ENCODE assay signal across 34 mouse cellular contexts in the genomic region with DNA sequence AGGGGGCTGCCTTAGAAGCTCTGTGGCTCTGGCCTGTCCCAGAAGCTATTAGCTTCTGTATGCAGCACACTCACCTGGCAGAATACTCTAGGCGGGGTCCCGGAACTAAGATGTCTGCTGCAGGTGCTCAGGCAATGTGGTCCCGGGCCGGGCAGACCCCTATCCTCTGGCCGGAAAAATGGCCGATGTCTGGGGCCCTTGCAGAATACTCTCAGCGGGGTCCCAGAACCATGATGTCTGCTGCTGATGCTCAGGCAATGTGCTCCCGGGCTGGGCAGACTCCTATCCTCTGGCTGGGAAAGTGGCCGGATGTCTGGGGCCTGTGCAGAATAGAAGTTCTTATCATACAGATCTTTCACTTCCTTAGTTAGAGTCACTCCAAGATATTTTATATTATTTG.
"Had no signal": no experiment of that assay in that cellular context is flagged by ENCODE, and none has a peak within 500 bp of the region (broad histone marks: within the 10 kb centered on the region; RNA-seq: fewer than 3 reads in every experiment).

No protein-coding gene starts in this region.

- ATAC-seq: hindbrain, embryonic 16.5 days; hindbrain, postnatal 0 days; inflammation-experienced regulatory T-cells, adult 6 months; intestine, embryonic 15.5 days; intestine, embryonic 16.5 days; intestine, postnatal 0 days had no signal

- H3K9ac ChIP-seq: heart, embryonic 12.5 days; heart, embryonic 13.5 days; heart, embryonic 15.5 days; hindbrain, embryonic 12.5 days; hindbrain, embryonic 13.5 days; hindbrain, embryonic 14.5 days; hindbrain, embryonic 15.5 days; intestine, embryonic 15.5 days; kidney, embryonic 15.5 days had no signal

- H3K27ac ChIP-seq: heart, embryonic 13.5 days; heart, embryonic 15.5 days; hindbrain, embryonic 10.5 days; hindbrain, embryonic 12.5 days; hindbrain, embryonic 13.5 days; hindbrain, embryonic 14.5 days; hindbrain, embryonic 15.5 days; hindbrain, postnatal 0 days; intestine, embryonic 15.5 days; kidney, embryonic 15.5 days; kidney, postnatal 0 days; layer of hippocampus, adult 2 months; left cerebral cortex, adult 2 months had no signal

- H3K9me3 ChIP-seq: heart, embryonic 13.5 days; heart, embryonic 15.5 days; hindbrain, embryonic 12.5 days; hindbrain, embryonic 15.5 days; intestine, embryonic 15.5 days had no signal

- H3K36me3 ChIP-seq: heart, embryonic 12.5 days; heart, embryonic 13.5 days; heart, embryonic 15.5 days; hindbrain, embryonic 10.5 days; hindbrain, embryonic 12.5 days; hindbrain, embryonic 13.5 days; hindbrain, embryonic 15.5 days; intestine, embryonic 15.5 days; kidney, embryonic 15.5 days had no signal

- DNase-seq: heart, postnatal 10 days; heart, postnatal 14 days; heart, postnatal 36 days; heart, postnatal 4 days; kidney, adult 11 months; kidney, adult 18-20 months; kidney, adult 2 months; kidney, adult 8-10 months; kidney, adult 9 months; kidney, postnatal 10 days; kidney, postnatal 14 days; kidney, postnatal 25 days; kidney, postnatal 36 days; kidney, postnatal 4 days; layer of hippocampus, adult 9-11 months; layer of hippocampus, postnatal 36 days had no signal

- H3K4me3 ChIP-seq: heart, embryonic 12.5 days; heart, embryonic 13.5 days; heart, embryonic 15.5 days; hindbrain, embryonic 10.5 days; hindbrain, embryonic 12.5 days; hindbrain, embryonic 13.5 days; hindbrain, embryonic 15.5 days; intestine, embryonic 15.5 days; kidney, embryonic 15.5 days; layer of hippocampus, adult 2 months; left cerebral cortex, adult 2 months had no signal

- H3K27me3 ChIP-seq: heart, embryonic 12.5 days; heart, embryonic 13.5 days; heart, embryonic 15.5 days; hindbrain, embryonic 12.5 days; hindbrain, embryonic 13.5 days; hindbrain, embryonic 15.5 days; intestine, embryonic 15.5 days; kidney, embryonic 15.5 days had no signal

- H3K4me1 ChIP-seq: heart, embryonic 12.5 days; heart, embryonic 13.5 days; heart, embryonic 15.5 days; hindbrain, embryonic 10.5 days; hindbrain, embryonic 12.5 days; hindbrain, embryonic 13.5 days; hindbrain, embryonic 15.5 days; intestine, embryonic 15.5 days; kidney, embryonic 15.5 days had no signal
